Mouse (Mus musculus) hindbrain, embryonic 12.5 days (tissue): Measurements from ENCODE around the gene Olfr474. TPM values are rescaled to one million over a fixed set of nuclear protein-coding genes. Genes with fewer than 3 reads are reported as not detected.
"Not testable (repeated sequence)": the region's sequence is repeated elsewhere in the genome, so short reads cannot be mapped to it uniquely, and the experiment has no call there.

Source experiments
- ATAC-seq: fragments of 200-750 bp; cut with Nextera tagmentation; 2 replicates; pipeline ENCODE4 v1.8.0; 2017; ENCODE audit warnings: moderate TSS enrichment; ENCODE audit not compliant: low FRiP score
- H3K27ac ChIP-seq: fragments of 300-500 bp; sonication (generic); 2 replicates; pipeline ENCODE4 v1.5.1; 2016; ENCODE audit warnings: mild to moderate bottlenecking
- H3K27me3 ChIP-seq: fragments of 300-500 bp; sonication (generic); 2 replicates; pipeline ENCODE4 v1.6.1; 2016; ENCODE audit warnings: mild to moderate bottlenecking
- H3K36me3 ChIP-seq: fragments of 300-500 bp; sonication (generic); 2 replicates; pipeline ENCODE4 v1.6.1; 2016; ENCODE audit warnings: mild to moderate bottlenecking
- H3K4me1 ChIP-seq: fragments of 300-500 bp; sonication (generic); 2 replicates; pipeline ENCODE4 v1.6.1; 2016
- H3K4me2 ChIP-seq: fragments of 300-500 bp; sonication (generic); replicated peaks from 2 replicates; pipeline ENCODE4 v1.6.1; 2016; ENCODE audit warnings: mild to moderate bottlenecking
- H3K4me3 ChIP-seq: fragments of 300-500 bp; sonication (generic); 2 replicates; pipeline ENCODE4 v1.5.1; 2016; ENCODE audit warnings: mild to moderate bottlenecking
- H3K9ac ChIP-seq: fragments of 300-500 bp; sonication (generic); 2 replicates; pipeline ENCODE4 v1.6.1; 2016; ENCODE audit warnings: mild to moderate bottlenecking, moderate library complexity
- H3K9me3 ChIP-seq: fragments of 300-500 bp; sonication (generic); replicated peaks from 2 replicates; pipeline ENCODE4 v1.6.1; 2016; ENCODE audit warnings: mild to moderate bottlenecking
- WGBS: fragments of 180-500 bp; shearing (Covaris S2); methylation state at CpG from one replicate; pipeline ENCODE4 v1.1.7; 2016; 5-methylcytosine and 5-hydroxymethylcytosine counted together
- polyA plus RNA-seq: library from polyadenylated mRNA; unstranded; fragments of >200 nt; fragmentation: Nextera tagmentation; extraction: Ambion mirVana; gene quantifications from 2 replicates; pipeline ENCODE4 v1.2.1, GENCODE M21; 2016

Gene Olfr474
- polyA plus RNA-seq, result not detected in 2 replicates

DNA sequence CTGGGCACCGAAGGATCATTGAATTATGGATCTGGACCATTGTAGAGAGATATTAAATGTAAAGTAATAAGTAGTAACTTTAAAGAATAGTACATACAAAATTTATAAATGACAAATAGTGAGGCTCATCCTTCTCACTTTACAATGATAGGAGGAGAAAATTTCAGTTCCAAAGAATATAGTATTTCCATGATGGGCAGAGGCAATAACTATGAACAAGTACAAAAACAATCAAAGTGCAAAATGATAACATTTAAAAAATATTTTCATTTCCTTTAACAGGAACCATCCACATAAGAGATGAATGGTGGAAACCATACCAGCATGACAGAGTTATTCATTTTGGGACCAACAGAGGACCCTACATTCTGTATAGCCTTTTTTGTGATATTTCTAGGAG, at the start of gene Olfr474:
TSS of gene Olfr474 (plus strand) at position 301 of the 400 bp plus-strand sequence.
- Histone ChIP-seq H3K4me2 (no peak within 1 kb of the TSS), H3K4me1 (no peaks in the 10 kb centered on the region), H3K27ac (no peak within 1 kb of the TSS), H3K36me3 (no peaks in the 10 kb centered on the region), H3K4me3 (no peak within 1 kb of the TSS), H3K9ac (no peak within 1 kb of the TSS), H3K9me3 (no peaks in the 10 kb centered on the region), H3K27me3 (no peaks in the 10 kb centered on the region)
- WGBS, result 90% methylated on average over 1 of the region's 1 CpGs
- ATAC-seq, result no peak

- no peak within 1 kb of the TSS for H3K9ac ChIP-seq
- no peaks in the 10 kb centered on the region for H3K9me3 ChIP-seq
- no peak within 1 kb of the TSS for H3K4me3 ChIP-seq
- H3K36me3 ChIP-seq, result no peaks in the 10 kb centered on the region
- no peak within 1 kb of the TSS for H3K4me2 ChIP-seq
- no peaks in the 10 kb centered on the region for H3K4me1 ChIP-seq
- no peak for ATAC-seq
- H3K27ac ChIP-seq, result no peak within 1 kb of the TSS
- WGBS, result 90% methylated on average over 1 of the region's 1 CpGs
- no peaks in the 10 kb centered on the region for H3K27me3 ChIP-seq
Observed at GRCm38 (mm10) chr7:107930146-107930545, 24.3 kb upstream of the Olfr474 start, which contains the start of gene Olfr473. TSS of gene Olfr473 (plus strand) at chr7:107930446.

DNA sequence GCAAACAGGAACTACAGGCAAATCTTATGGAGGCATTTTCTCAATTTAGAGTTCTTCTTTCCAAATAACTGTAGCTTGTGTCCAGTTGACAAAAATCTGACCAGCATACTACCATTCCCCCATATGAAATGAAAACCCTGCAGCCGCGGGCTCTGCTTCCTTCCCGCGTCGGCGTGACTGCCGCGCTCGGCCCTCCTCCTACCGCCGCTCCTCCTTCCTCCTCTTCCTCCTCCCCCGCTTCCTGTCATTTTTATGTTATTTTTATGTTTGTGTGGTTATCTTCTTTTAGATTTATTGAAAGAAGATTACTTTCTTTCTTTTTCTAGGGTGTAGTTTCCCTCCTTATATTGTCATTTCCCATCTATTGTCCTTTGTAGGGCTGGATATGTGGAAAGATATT, 1.9 kb upstream of the Olfr474 start:
- H3K4me3 ChIP-seq, H3K4me1 ChIP-seq, H3K9ac ChIP-seq, H3K27ac ChIP-seq, ATAC-seq, H3K4me2 ChIP-seq, H3K9me3 ChIP-seq, H3K27me3 ChIP-seq, H3K36me3 ChIP-seq: not testable (repeated sequence)
- WGBS, result 97% methylated on average over 12 of the region's 12 CpGs

- no peaks in the 10 kb centered on the region for H3K27me3 ChIP-seq
- H3K4me2 ChIP-seq, result no peak within 1 kb of the TSS
- H3K36me3 ChIP-seq, result no peaks in the 10 kb centered on the region
- no peaks in the 10 kb centered on the region for H3K4me1 ChIP-seq
- WGBS, result 71% methylated on average over 1 of the region's 1 CpGs
- H3K9ac ChIP-seq, result no peak within 1 kb of the TSS
- no peak within 1 kb of the TSS for H3K27ac ChIP-seq
- no peak for ATAC-seq
- no peaks in the 10 kb centered on the region for H3K9me3 ChIP-seq
- H3K4me3 ChIP-seq, result no peak within 1 kb of the TSS
Observed at GRCm38 (mm10) chr7:107964503-107964902, 10.1 kb downstream of the Olfr474 start, which contains the start of gene Olfr476. TSS of gene Olfr476 (plus strand) at chr7:107964803.

DNA sequence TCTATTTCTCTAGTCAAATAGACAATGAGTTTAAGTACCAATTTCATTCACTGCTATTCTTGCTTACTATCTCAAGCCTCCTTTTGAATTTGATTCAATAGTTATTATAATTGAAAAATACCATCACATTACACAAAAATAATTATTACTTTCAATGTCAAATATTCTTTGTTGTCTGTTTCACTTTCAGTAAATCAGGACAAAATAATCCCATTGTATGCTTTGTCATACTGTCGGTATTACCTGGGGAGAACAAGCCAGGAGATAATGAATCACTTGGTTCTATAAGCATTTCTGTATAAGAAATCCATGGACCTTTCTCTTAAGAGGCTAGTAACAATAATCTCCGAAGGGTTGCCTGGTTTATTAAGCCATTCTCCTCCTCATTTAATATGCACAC, 31.9 kb downstream of the Olfr474 start, which contains the start of gene Olfr477:
TSS of gene Olfr477 (plus strand) at position 301 of the 400 bp plus-strand sequence.
- no peaks in the 10 kb centered on the region for H3K36me3 ChIP-seq
- H3K4me2 ChIP-seq, result no peak within 1 kb of the TSS
- no peaks in the 10 kb centered on the region for H3K27me3 ChIP-seq
- no peaks in the 10 kb centered on the region for H3K4me1 ChIP-seq
- 79% methylated on average over 2 of the region's 2 CpGs for WGBS
- H3K9me3 ChIP-seq, result no peaks in the 10 kb centered on the region
- no peak within 1 kb of the TSS for H3K4me3 ChIP-seq
- no peak within 1 kb of the TSS for H3K9ac ChIP-seq
- no peak for ATAC-seq
- H3K27ac ChIP-seq, result no peak within 1 kb of the TSS

Other genes with a start within 250 kb of the Olfr474 start
- gene Cyb5r2, start 196.6 kb upstream of the Olfr474 start, polyA plus RNA-seq, result 0.16 and 0.36 TPM in 2 replicates
- gene Ovch2, start 153.4 kb upstream of the Olfr474 start, polyA plus RNA-seq, result not detected in 2 replicates
- not detected in 2 replicates for gene Olfr467, start 142.4 kb upstream of the Olfr474 start, polyA plus RNA-seq
- not detected in 2 replicates for gene Olfr469, start 129.1 kb upstream of the Olfr474 start, polyA plus RNA-seq
- gene Olfr470, start 107.2 kb upstream of the Olfr474 start, polyA plus RNA-seq, result not detected in 2 replicates
- not detected in 2 replicates for gene Olfr472, start 56.7 kb upstream of the Olfr474 start, polyA plus RNA-seq
- gene Olfr473, start 24.2 kb upstream of the Olfr474 start, polyA plus RNA-seq, result not detected in 2 replicates
- not detected in 2 replicates for gene Olfr476, start 10.2 kb downstream of the Olfr474 start, polyA plus RNA-seq
- gene Olfr477, start 32.0 kb downstream of the Olfr474 start, polyA plus RNA-seq, result not detected in 2 replicates
- gene Olfr478, start 79.3 kb downstream of the Olfr474 start, polyA plus RNA-seq, result not detected in 2 replicates
- gene Olfr479, start 96.0 kb downstream of the Olfr474 start, polyA plus RNA-seq, result not detected in 2 replicates
- not detected in 2 replicates for gene Olfr480, start 112.7 kb downstream of the Olfr474 start, polyA plus RNA-seq
- gene Olfr481, start 125.2 kb downstream of the Olfr474 start, polyA plus RNA-seq, result not detected in 2 replicates
- gene Olfr482, start 142.9 kb downstream of the Olfr474 start, polyA plus RNA-seq, result not detected in 2 replicates
- gene Olfr483, start 146.2 kb downstream of the Olfr474 start, polyA plus RNA-seq, result not detected in 2 replicates
- not detected in 2 replicates for gene Olfr484, start 172.8 kb downstream of the Olfr474 start, polyA plus RNA-seq
- not detected in 2 replicates for gene Olfr485, start 205.2 kb downstream of the Olfr474 start, polyA plus RNA-seq
- not detected in 2 replicates for gene Olfr486, start 218.1 kb downstream of the Olfr474 start, polyA plus RNA-seq